Mouse (Mus musculus) cerebellum, postnatal 4 days (tissue): Measurements from ENCODE around the gene Ammecr1.
A peak's percentile ranks its signal among the peaks of the same experiment; 100 is the strongest.

Source experiments
- DNase-seq, 2 experiments: peaks; one replicate each; pipeline ENCODE4 v3.0.0; 2022; ENCODE audit warnings: low spot score in 2 of 2, mixed read lengths in 1 of 2

The Ammecr1 gene

DNA sequence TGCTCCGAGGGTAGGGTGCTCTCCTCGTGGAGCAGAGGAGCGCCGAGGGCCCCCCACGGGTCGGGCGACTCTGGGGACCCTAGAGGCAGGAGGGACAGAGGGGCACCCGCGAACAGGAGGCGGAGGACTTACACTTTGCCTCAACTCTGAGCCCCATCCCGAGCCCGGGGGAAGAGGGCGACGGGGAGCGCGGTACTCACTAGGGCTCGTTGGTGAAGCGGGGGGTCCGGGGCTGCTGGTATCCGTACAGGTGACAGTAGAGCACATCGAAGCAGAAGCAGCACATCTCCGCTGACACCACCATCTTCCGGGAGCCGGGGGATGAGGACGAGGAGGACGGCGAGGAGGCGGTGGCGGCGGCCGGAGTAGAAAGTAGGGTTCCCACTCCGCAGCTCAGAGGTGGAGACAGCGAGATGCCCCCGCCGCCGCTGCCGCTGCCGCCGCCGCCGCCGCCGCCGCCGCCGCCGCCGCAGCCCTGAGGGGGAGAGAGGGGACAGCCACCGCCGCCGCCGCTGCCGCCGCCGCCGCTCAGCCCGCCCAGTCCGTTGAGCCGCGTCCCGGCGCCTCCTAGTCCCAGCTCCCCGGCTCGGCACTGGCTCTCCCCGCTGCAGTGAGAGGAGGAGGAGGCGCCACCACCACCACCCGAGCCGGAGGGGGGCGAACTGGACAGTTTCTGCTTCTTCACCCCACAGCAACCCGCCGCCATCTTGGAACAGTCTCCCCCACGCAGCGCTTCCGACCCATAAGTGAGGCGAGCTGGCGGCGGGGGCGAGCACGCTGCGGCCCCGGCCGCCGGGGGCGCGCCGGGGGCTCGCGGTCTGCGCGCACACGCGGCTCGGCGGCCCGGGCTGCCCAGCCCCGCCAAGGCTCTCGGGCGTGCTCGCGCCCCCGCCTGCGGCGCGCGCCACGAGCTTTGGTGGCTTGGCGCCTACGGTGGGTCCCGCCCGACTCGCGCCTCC lies at the start of gene Ammecr1:
TSS of gene Ammecr1 (minus strand) at position 721 of the 959 bp plus-strand sequence.
- peak; percentile 27 to 66 for DNase-seq

- no peak for DNase-seq
Measured at GRCm38 (mm10) chrX:143014118-143014517, 47.6 kb upstream of the Ammecr1 start.

GRCm38 (mm10) chrX:143012334-143012733 lies 45.8 kb upstream of the Ammecr1 start:
- DNase-seq, result no peak

DNA sequence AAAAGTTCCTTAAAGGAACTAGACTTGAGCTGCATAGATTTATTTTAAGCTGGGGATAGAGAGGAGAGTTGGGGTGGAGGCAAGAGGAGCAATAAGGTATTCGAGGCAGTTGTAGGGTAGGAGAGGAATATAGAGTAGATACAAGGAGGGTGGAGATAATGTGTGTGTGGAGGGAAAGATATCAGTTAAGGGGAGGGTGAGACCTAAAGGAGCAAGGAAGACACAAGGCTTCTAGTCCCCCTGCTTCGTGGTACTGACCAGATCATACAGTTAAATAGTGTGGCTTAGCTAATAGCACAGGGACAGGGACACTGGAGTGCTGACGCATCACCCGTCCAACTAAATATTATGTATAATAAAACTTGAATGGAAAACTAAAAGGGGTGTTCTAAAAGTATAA lies 45.3 kb upstream of the Ammecr1 start:
- no peak for DNase-seq

DNA sequence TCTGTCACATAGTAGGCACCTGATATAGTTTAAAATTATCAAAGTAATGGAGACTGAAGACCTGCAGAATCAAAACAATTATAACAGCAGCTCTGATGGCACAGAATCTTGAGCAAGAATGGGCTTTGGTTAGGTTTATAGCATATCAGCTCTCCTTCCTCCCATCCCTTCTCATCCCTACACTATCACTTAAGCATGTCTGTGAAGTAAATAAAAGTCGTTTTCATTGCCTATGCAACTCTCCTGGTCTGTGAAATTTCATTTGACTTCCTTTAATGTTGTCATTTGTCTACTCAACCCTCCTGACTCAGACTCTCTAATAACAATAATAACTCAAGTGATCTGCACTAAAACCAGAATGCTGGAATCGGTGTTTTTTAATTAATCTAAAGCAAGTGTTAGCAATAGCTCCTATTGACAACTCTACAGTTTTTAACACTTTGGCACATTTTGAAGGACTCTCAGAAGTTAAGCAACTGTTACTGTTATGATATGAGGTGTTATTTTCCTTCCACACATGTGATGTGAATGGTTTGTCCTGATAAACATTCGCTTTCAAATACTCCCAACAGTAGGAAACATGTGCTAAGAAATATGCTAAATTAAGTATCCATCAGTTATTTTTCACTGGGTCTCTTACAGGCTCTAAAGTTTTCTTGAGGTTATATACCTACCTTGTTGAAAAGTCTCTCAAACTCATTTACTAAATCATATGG lies 37.8 kb upstream of the Ammecr1 start:
- DNase-seq, result no peak

- no peak for DNase-seq
Measured at GRCm38 (mm10) chrX:142997214-142997613, 30.7 kb upstream of the Ammecr1 start.

DNA sequence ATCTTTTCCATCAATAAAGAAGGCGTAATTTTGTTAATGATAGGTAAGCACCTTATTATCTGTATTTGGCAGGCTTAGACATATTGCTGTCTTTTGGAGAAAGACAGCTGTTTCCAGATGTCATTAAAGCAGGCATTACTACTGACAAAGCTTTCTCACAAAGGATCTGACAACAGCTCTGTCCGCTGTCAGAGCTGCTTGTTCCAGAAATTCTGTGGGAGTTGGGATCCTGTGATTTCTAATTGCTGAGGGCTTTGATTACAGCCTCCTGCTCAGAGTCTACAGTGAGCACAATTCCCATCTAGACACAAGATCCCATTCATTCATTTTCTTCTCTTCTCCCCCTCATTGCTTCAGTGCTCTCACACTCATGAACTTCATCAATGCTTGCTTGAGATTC lies 28.0 kb upstream of the Ammecr1 start:
- no peak for DNase-seq

GRCm38 (mm10) chrX:142984170-142984569 lies 17.6 kb upstream of the Ammecr1 start:
- DNase-seq, result no peak

DNA sequence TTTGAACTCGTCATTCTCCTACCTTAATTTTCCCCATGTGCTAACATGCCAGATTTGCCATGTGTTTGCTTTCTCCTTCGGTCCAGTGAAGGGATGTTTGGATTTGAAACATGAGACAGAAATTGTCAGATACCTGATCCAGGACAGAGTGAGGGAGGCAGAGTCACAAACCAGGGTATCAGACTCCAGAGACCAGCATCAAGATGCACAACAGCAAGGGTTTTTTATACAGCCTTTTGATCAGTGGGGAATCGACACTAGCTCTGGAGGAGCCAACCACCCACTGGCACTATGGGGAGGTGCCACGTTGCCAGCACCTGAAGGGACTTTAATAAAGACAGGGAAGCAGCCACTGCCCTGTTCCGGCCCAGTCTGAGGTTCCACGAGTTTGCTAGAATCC lies 17.1 kb upstream of the Ammecr1 start:
- no peak for DNase-seq

DNA sequence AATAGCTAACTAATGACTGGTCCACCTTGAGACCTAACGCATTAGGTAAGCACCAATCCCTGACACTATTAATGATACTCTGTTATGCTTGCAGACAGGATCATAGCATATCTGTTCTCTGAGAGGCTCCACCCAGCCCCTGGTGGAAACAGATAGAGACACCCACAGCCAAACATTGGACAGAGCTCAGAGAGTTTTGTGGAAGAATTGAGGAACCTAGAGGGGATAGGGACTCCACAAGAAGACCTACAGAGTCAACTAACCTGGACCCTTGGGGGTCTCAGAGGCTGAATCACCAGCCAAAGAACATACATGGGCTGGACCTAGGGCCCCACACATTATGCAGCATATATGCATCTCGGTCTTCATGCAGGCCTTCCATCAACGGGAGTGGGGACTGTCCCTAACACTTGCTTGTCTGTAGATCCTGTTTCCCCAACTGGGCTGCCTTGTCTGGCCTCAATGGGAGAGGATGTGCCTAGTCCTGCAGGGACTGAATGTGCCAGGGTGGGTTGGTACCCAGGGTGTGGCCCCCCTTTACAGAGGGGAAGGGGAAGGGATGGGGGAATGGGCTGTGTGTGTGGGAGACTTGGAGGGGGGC lies 15.1 kb upstream of the Ammecr1 start:
- no peak for DNase-seq

GRCm38 (mm10) chrX:142980855-142981529 lies 14.5 kb upstream of the Ammecr1 start:
- no peak for DNase-seq

DNA sequence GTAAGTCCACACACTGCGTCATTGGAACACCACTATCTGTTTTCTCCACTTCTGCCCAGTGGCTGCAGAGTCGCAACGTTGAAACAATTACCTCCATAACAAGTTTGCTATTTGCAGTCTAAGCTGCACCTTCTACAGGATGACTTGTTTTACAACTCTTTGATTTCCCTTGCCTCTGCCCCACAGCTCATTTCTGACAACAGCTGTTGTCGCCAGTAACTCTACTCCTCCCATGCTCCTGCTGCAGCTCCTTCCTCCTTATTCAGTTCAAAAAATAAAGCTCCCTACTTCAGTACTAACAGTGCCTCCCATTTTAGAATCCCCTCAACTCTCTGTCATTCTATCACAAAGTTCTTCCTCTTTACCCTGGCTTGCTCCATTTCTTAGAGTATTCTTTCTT lies 12.7 kb upstream of the Ammecr1 start:
- no peak for DNase-seq

- DNase-seq, result no peak
Measured at GRCm38 (mm10) chrX:142972443-142972970, 6.0 kb upstream of the Ammecr1 start.

- no peak for DNase-seq
Measured at GRCm38 (mm10) chrX:142971759-142972158, 5.2 kb upstream of the Ammecr1 start.

DNA sequence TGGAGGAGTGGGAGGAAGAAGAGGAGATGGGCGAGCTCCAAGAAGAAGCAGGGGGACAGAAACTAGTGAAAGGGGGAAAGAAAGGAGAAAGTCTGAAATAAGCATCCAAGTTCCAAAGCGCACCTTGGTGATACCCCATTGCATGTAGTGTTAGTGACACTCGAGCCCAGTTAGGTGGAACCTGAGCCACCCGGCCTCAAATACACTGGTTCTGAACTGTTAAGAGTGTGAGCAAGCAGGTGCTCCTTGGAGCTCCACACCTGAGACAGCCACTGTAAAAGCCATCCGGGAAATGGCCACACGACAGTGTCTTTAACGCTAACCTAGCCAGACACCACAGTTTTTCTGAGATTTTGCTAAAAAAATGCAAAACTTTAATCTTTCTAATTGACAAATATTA lies 539 bp upstream of the Ammecr1 start:
- DNase-seq, result peak in 1 of 2 experiments; percentile 4

GRCm38 (mm10) chrX:142965236-142966007 lies 1.1 kb downstream of the Ammecr1 start:
- peak in 1 of 2 experiments; percentile 1 for DNase-seq

- no peak for DNase-seq
Measured at GRCm38 (mm10) chrX:142960434-142960833, 6.1 kb downstream of the Ammecr1 start.

DNA sequence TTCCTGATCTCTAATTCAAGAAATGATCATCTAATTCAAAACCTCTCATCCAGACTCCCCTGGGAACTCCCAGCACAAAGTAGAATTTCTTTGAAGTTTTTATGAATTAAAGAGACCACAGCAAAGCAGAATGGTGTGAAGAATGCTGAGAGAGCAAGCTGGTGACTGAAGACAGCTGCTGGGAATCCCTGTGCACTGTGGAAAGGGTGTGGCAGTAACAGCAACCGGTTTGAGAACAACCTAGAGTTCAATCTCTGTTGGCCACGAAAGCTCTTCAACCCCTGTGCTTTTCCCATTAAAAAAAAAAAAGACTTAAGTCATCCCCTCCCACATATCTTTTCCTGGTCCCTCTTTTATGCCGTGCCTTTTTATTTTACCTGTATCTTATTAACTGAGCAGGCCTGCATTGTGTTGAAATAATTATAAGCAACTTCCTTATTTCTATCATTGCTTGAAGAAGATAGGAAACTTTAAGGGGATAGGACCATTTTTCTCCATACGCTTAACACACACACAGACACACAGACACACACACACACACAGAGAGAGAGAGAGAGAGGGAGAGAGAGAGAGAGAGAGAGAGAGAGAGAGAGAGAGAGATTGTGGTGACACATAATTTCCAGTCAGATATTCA lies 6.7 kb downstream of the Ammecr1 start:
- no peak for DNase-seq

- no peak for DNase-seq
Measured at GRCm38 (mm10) chrX:142928430-142928829, 38.1 kb downstream of the Ammecr1 start.

DNA sequence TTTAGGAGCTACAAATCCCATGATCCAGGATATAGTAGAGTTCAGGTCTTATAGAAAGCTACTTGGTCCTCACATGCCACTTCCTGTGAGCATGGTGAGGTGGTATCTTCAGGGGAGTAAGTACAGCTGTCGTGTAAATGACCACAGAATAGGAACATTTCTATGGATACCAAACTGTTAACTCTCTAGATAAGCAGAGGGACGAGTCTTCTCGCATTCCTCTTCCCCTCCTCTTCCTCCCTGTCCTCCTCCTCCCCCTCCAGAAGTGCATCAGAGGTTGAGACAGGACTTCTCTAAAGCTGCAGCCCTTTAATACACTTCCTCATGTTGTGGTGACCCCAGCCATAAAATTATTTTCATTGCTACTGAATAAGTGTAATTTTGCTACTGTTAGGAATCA lies 49.1 kb downstream of the Ammecr1 start:
- no peak for DNase-seq
